Mouse (Mus musculus): ENCODE data around the gene Oasl1. TPM values are rescaled to one million over a fixed set of nuclear protein-coding genes. Genes with fewer than 3 reads are reported as not detected.
A peak's percentile ranks its signal among the peaks of the same experiment; 100 is the strongest.

Oasl1 gene
- polyA plus RNA-seq, 1 experiment: 0.47 TPM

DNA sequence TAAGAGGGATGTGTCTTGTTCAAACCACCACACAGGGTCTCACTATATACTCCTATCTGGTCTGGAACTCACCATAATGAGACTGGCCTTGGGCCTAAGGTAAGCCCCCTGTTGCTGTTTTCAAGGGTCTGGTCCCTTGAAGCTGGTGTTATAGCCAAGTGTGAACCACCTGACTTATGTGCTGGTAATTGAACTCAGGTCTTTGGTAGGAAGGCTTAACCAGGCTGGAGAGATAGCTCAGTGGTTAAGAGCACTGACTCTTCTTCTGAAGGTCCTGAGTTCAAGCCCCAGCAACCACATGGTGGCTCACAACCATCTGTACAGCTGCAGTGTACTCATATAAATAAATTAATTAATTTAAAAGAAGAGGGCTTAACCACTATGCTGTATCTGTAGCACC is 53.9 kb downstream of the Oasl1 start:
- no peak overlapping the region for H3K4me3 ChIP-seq (ENCODE audit: insufficient read depth, low read length)
- TF ChIP-seq POLR2A (IDR thresholded peaks at IDR 0.05; ENCODE audit: low read depth, low read length) (no peak), CTCF (IDR thresholded peaks at IDR 0.05; ENCODE audit: borderline replicate concordance, insufficient read depth, low read length) (no peak)
- no peaks in the 10 kb centered on the region for H3K4me1 ChIP-seq (ENCODE audit: control insufficient read depth, insufficient read depth, low read length)
- H3K27ac ChIP-seq (ENCODE audit: insufficient read depth, low read length): no peak overlapping the region

- Histone ChIP-seq H3K4me3 (ENCODE audit: insufficient read depth, low read length) (no peak overlapping the region), H3K27ac (ENCODE audit: insufficient read depth, low read length) (no peak overlapping the region), H3K4me1 (ENCODE audit: control insufficient read depth, insufficient read depth, low read length) (no peaks in the 10 kb centered on the region)
- TF ChIP-seq POLR2A (IDR thresholded peaks at IDR 0.05; ENCODE audit: low read depth, low read length) (no peak), CTCF (IDR thresholded peaks at IDR 0.05; ENCODE audit: borderline replicate concordance, insufficient read depth, low read length) (no peak)
Observed at GRCm38 (mm10) chr5:114978473-114978872, 55.4 kb downstream of the Oasl1 start.

DNA sequence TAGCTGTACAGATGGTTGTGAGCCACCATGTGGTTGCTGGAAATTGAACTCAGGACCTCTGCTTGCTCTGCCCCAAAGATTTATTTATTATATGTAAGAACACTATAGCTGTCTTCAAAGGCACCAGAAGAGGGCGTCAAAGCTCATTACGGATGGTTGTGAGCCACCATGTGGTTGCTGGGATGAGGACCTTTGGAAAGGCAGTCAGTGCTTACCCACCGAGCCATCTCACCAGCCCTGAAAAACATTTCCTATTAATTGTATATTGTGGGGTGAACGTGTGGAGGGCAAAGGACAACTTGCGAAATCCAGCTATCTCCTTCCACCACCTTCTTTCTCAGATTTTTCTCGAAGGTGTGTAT is 55.8 kb downstream of the Oasl1 start:
- H3K4me3 ChIP-seq (ENCODE audit: insufficient read depth, low read length): 0 out of 2 replicates have a peak overlapping the region, but pooled peaks have one; percentile 6

DNA sequence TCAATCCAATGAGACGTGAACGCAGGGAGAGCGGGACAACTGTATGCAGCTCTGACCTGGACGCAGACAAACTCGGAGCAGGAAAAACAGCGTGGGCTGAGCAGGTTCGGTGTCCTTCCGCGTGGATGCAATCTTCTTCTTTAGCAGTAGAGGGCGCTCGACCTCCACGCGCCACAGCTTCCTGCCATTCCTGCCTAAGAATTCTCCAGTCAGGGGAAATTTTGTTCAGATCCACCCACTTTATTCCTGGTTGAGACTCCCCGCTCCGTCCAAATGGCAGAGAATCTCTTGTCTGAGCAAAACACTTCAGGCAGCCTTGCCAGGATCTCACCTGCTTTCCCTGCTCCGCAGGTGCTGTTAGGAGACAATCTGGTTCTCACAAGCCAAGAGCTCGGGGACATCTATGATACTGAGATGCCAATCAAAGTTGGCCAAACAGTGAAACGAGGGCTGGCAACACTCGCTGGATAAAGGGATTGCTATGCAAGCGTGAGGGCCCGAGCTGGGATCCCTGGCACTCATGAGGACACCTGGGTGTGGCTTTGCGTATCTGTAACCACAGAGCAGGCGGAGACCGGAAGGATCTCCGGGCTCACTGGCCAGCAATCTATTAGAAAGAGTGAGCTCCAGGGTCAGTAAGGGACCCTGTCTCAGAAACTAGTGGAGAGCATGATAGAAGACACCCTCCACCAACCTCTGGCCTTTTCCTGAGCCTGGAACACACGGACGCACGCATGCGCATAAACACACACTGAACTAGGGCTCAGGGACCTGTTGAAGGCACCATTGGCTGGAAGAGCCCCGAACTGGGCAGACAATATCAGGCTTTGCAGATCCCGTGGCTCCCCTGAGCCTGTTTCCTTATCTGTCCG is 56.4 kb downstream of the Oasl1 start:
- TF ChIP-seq POLR2A (IDR thresholded peaks at IDR 0.05; ENCODE audit: low read depth, low read length) (peak; percentile 58), CTCF (IDR thresholded peaks at IDR 0.05; ENCODE audit: borderline replicate concordance, insufficient read depth, low read length) (peak; percentile 97)
- peak overlapping the region; percentile 33 for H3K4me3 ChIP-seq (ENCODE audit: insufficient read depth, low read length)
- H3K27ac ChIP-seq (ENCODE audit: insufficient read depth, low read length): peak overlapping the region; percentile 32
- H3K4me1 ChIP-seq (ENCODE audit: control insufficient read depth, insufficient read depth, low read length): no peaks in the 10 kb centered on the region

More for the DNA sequence above, 55.8 kb downstream of the Oasl1 start:
- Histone ChIP-seq H3K27ac (ENCODE audit: insufficient read depth, low read length) (no peak overlapping the region), H3K4me1 (ENCODE audit: control insufficient read depth, insufficient read depth, low read length) (no peaks in the 10 kb centered on the region)
- TF ChIP-seq POLR2A (IDR thresholded peaks at IDR 0.05; ENCODE audit: low read depth, low read length) (no peak), CTCF (IDR thresholded peaks at IDR 0.05; ENCODE audit: borderline replicate concordance, insufficient read depth, low read length) (peak; percentile 43; the same call in 1 of the 2 replicates)

DNA sequence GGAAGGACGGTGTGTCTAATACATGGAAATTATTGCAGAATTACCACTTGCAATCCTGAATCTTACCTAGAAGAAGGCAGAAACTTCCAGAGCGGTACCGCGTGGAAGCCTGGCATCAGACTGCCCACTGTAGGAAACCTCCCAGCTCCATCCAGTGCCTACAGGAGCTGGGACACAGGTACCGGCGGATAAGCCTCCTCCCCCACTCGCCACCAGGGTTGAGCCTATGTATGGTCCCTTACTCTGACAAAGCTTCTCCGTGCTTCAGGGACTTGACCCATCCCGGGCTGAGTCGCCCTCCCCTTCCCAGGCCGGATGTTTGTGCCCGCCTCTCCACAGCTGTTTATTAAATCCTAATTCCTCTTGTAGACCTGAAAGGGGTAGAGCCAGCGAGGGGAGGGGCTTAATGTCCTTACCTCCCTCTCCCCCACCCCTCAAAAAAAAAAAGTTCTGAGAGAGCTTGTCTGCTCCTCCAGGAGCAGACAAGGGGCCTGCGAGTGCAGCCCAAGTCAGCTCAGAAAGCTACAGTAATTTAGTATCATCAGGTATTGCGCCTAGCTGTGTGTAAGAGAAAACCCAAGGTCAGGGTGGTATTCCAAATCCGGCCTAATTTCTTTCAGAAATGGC is 57.2 kb downstream of the Oasl1 start:
- H3K27ac ChIP-seq (ENCODE audit: insufficient read depth, low read length): no peak overlapping the region
- no peaks in the 10 kb centered on the region for H3K4me1 ChIP-seq (ENCODE audit: control insufficient read depth, insufficient read depth, low read length)
- peak overlapping the region; percentile 33; the same call in 1 of the 2 replicates for H3K4me3 ChIP-seq (ENCODE audit: insufficient read depth, low read length)
- no peak for TF ChIP-seq CTCF (IDR thresholded peaks at IDR 0.05; ENCODE audit: borderline replicate concordance, insufficient read depth, low read length)
- no peak for TF ChIP-seq POLR2A (IDR thresholded peaks at IDR 0.05; ENCODE audit: low read depth, low read length)

- H3K4me1 ChIP-seq (ENCODE audit: control insufficient read depth, insufficient read depth, low read length): no peaks in the 10 kb centered on the region
- no peak for TF ChIP-seq CTCF (IDR thresholded peaks at IDR 0.05; ENCODE audit: borderline replicate concordance, insufficient read depth, low read length)
- H3K27ac ChIP-seq (ENCODE audit: insufficient read depth, low read length): no peak overlapping the region
- no peak overlapping the region for H3K4me3 ChIP-seq (ENCODE audit: insufficient read depth, low read length)
Observed at GRCm38 (mm10) chr5:114982001-114982400, 59.0 kb downstream of the Oasl1 start.

DNA sequence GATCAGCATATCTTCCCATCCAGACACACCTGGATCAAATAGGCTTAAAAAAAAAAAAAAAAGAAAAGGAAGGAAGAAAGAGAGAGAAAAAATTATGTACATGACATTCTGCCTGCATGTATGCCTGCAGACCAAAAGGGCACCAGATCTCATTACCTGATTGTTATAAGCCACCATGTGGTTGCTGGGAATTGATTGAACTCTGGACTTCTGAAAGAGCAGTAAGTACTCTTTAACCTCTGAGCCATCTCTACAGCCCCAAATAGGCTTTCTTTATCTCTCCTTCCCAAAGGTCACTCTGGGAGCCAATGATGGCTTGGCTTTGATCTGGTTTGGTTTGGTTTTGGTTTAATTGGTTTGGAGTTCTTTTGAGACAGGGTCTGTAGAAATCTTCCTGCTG is 62.0 kb downstream of the Oasl1 start:
- Histone ChIP-seq H3K27ac (ENCODE audit: insufficient read depth, low read length) (no peak overlapping the region), H3K4me1 (ENCODE audit: control insufficient read depth, insufficient read depth, low read length) (no peaks in the 10 kb centered on the region), H3K4me3 (ENCODE audit: insufficient read depth, low read length) (no peak overlapping the region)
- no peak for TF ChIP-seq POLR2A (IDR thresholded peaks at IDR 0.05; ENCODE audit: low read depth, low read length)

Other genes starting within 250 kb of the Oasl1 start
- 46.6 TPM in 2 replicates for gene Gltp, start 232.3 kb upstream of the Oasl1 start, polyA plus RNA-seq (2011; ENCODE audit: insufficient read length, low read depth, missing spikeins)
- 6.8 and 7.8 TPM in 2 replicates for gene Tchp, start 215.5 kb upstream of the Oasl1 start, polyA plus RNA-seq (2011; ENCODE audit: insufficient read length, low read depth, missing spikeins)
- 85.8 and 104 TPM in 2 replicates for gene Ankrd13a, start 148.6 kb upstream of the Oasl1 start, polyA plus RNA-seq (2011; ENCODE audit: insufficient read length, low read depth, missing spikeins)
- 50.0 and 58.0 TPM in 2 replicates for gene Git2, start 147.7 kb upstream of the Oasl1 start, polyA plus RNA-seq (2011; ENCODE audit: insufficient read length, low read depth, missing spikeins)
- 24.2 and 31.2 TPM in 2 replicates for gene 1500011B03Rik, start 99.8 kb upstream of the Oasl1 start, polyA plus RNA-seq (2011; ENCODE audit: insufficient read length, low read depth, missing spikeins)
- not detected in 2 replicates for gene 4930519G04Rik, start 69.6 kb upstream of the Oasl1 start, polyA plus RNA-seq (2011; ENCODE audit: insufficient read length, low read depth, missing spikeins)
- 0.23 TPM in 1 of 2 replicates, not detected in the other for gene Gm9936, start 64.6 kb upstream of the Oasl1 start, polyA plus RNA-seq (2011; ENCODE audit: insufficient read length, low read depth, missing spikeins)
- 19.7 and 32.2 TPM in 2 replicates for gene Oasl2, start 26.3 kb upstream of the Oasl1 start, polyA plus RNA-seq (2011; ENCODE audit: insufficient read length, low read depth, missing spikeins)
- 14.7 and 16.6 TPM in 2 replicates for gene 2210016L21Rik, start 18.9 kb downstream of the Oasl1 start, polyA plus RNA-seq (2011; ENCODE audit: insufficient read length, low read depth, missing spikeins)
- gene Hnf1a, start 47.9 kb downstream of the Oasl1 start, polyA plus RNA-seq (2011; ENCODE audit: insufficient read length, low read depth, missing spikeins): not detected in 2 replicates
- gene Sppl3, start 87.9 kb downstream of the Oasl1 start, polyA plus RNA-seq (2011; ENCODE audit: insufficient read length, low read depth, missing spikeins): 72.7 and 85.3 TPM in 2 replicates
- gene Gm10401, start 175.1 kb downstream of the Oasl1 start, polyA plus RNA-seq (2011; ENCODE audit: insufficient read length, low read depth, missing spikeins): not detected in 2 replicates
- 23.8 and 27.9 TPM in 2 replicates for gene Acads, start 196.1 kb downstream of the Oasl1 start, polyA plus RNA-seq (2011; ENCODE audit: insufficient read length, low read depth, missing spikeins)
- 18.6 and 19.8 TPM in 2 replicates for gene Unc119b, start 211.7 kb downstream of the Oasl1 start, polyA plus RNA-seq (2011; ENCODE audit: insufficient read length, low read depth, missing spikeins)
- gene Mlec, start 234.9 kb downstream of the Oasl1 start, polyA plus RNA-seq (2011; ENCODE audit: insufficient read length, low read depth, missing spikeins): 182 and 220 TPM in 2 replicates

Data from embryonic fibroblast, embryonic 13.5 days (primary cell).